Mouse (Mus musculus): ENCODE measurements around the gene Lyrm4. TPM values are rescaled to one million over a fixed set of nuclear protein-coding genes. Genes with fewer than 3 reads are reported as not detected.

Gene Lyrm4
- polyA plus RNA-seq, 1 experiment from 2014 or later = 28.4 TPM

- ATAC-seq (ENCODE audit: low FRiP score, low TSS enrichment) = no peak
- Histone ChIP-seq H3K4me1 (ENCODE audit: control insufficient read depth, insufficient read depth, low read length) (0 out of 2 replicates have a peak, but pooled peaks cover 3% of the 10 kb centered on the region), H3K4me2 (replicated peaks; ENCODE audit: low read depth, low read length) (no peak overlapping the region), H3K36me3 (ENCODE audit: control insufficient read depth, insufficient read depth, low read length) (no peaks in the 10 kb centered on the region), H3K27ac (ENCODE audit: low read depth, low read length) (no peak overlapping the region), H3K9ac (ENCODE audit: low read depth, low read length) (no peak overlapping the region), H3K9me3 (ENCODE audit: control insufficient read depth, low read length) (no peaks in the 10 kb centered on the region), H3K27me3 (ENCODE audit: control insufficient read depth, insufficient read depth, low read length) (no peaks in the 10 kb centered on the region), H3K4me3 (ENCODE audit: low read length) (no peak overlapping the region)
- WGBS = 68% methylated on average over 3 of the region's 3 CpGs
These were observed 32.6 kb downstream of the Lyrm4 start for GRCm38 (mm10) chr13:36084701-36085100.

- no peaks in the 10 kb centered on the region for H3K9me3 ChIP-seq (ENCODE audit: control insufficient read depth, low read length)
- H3K27me3 ChIP-seq (ENCODE audit: control insufficient read depth, insufficient read depth, low read length) = no peaks in the 10 kb centered on the region
- H3K9ac ChIP-seq (ENCODE audit: low read depth, low read length) = no peak overlapping the region
- H3K36me3 ChIP-seq (ENCODE audit: control insufficient read depth, insufficient read depth, low read length) = no peaks in the 10 kb centered on the region
- ATAC-seq (ENCODE audit: low FRiP score, low TSS enrichment) = no peak
- 89% methylated on average over 3 of the region's 3 CpGs for WGBS
- 0 out of 2 replicates have a peak, but pooled peaks cover 2% of the 10 kb centered on the region for H3K4me1 ChIP-seq (ENCODE audit: control insufficient read depth, insufficient read depth, low read length)
- no peak overlapping the region for H3K4me3 ChIP-seq (ENCODE audit: low read length)
- H3K27ac ChIP-seq (ENCODE audit: low read depth, low read length) = no peak overlapping the region
- no peak overlapping the region for H3K4me2 ChIP-seq (replicated peaks; ENCODE audit: low read depth, low read length)
These were observed 35.7 kb downstream of the Lyrm4 start for GRCm38 (mm10) chr13:36081591-36081990.

DNA sequence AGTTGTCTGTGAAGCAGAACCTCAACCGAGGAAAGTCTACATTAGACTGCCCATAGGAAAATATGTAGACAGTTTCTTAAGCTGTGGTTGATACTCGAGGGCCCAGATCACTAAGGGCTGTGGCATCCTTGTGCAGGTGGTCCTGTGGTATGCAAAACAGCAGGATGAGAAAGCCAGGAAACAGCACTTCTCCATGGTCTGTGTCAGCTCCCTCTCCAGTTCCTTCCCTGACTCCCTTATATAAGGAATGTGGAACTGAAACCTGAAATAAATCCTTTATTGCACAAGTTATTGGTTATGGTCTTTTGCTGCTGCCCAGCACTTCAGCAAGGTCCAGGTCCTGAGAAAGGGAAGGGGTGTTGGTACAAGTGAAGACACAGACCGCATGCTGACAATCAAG, 42.8 kb downstream of the Lyrm4 start:
- Histone ChIP-seq H3K4me1 (ENCODE audit: control insufficient read depth, insufficient read depth, low read length) (no peaks in the 10 kb centered on the region), H3K27ac (ENCODE audit: low read depth, low read length) (no peak overlapping the region), H3K27me3 (ENCODE audit: control insufficient read depth, insufficient read depth, low read length) (no peaks in the 10 kb centered on the region), H3K4me3 (ENCODE audit: low read length) (no peak overlapping the region), H3K9ac (ENCODE audit: low read depth, low read length) (no peak overlapping the region), H3K9me3 (ENCODE audit: control insufficient read depth, low read length) (no peaks in the 10 kb centered on the region), H3K36me3 (ENCODE audit: control insufficient read depth, insufficient read depth, low read length) (no peaks in the 10 kb centered on the region), H3K4me2 (replicated peaks; ENCODE audit: low read depth, low read length) (no peak overlapping the region)
- 92% methylated on average over 3 of the region's 3 CpGs for WGBS
- ATAC-seq (ENCODE audit: low FRiP score, low TSS enrichment) = no peak

GRCm38 (mm10) chr13:36066676-36067075, 50.6 kb downstream of the Lyrm4 start:
- Histone ChIP-seq H3K4me1 (ENCODE audit: control insufficient read depth, insufficient read depth, low read length) (no peaks in the 10 kb centered on the region), H3K9ac (ENCODE audit: low read depth, low read length) (no peak overlapping the region), H3K9me3 (ENCODE audit: control insufficient read depth, low read length) (no peaks in the 10 kb centered on the region), H3K4me2 (replicated peaks; ENCODE audit: low read depth, low read length) (no peak overlapping the region), H3K36me3 (ENCODE audit: control insufficient read depth, insufficient read depth, low read length) (no peaks in the 10 kb centered on the region), H3K27ac (ENCODE audit: low read depth, low read length) (no peak overlapping the region), H3K4me3 (ENCODE audit: low read length) (no peak overlapping the region), H3K27me3 (ENCODE audit: control insufficient read depth, insufficient read depth, low read length) (no peaks in the 10 kb centered on the region)
- no peak for ATAC-seq (ENCODE audit: low FRiP score, low TSS enrichment)
- 89% methylated on average over 2 of the region's 2 CpGs for WGBS

DNA sequence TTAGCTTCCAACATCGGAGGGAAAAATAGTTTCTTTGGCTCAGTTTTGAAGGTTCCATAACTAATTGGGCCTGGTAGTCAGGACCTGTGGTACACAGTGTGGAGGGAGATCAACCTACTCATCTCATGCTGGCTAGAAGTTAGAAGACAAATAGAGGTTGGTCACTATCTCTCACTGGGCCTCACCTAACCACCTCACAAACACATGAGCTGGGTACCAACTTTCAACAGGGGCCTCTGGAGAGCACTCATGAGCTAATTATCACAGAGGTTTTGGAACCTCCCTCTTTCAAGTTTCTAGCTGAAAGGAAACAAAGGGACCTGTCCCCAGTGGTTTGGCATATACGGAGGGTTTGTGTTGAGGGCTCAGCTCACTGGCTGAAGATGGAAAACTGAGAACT, 59.8 kb downstream of the Lyrm4 start:
- Histone ChIP-seq H3K9me3 (ENCODE audit: control insufficient read depth, low read length) (no peaks in the 10 kb centered on the region), H3K4me2 (replicated peaks; ENCODE audit: low read depth, low read length) (no peak overlapping the region), H3K27ac (ENCODE audit: low read depth, low read length) (no peak overlapping the region), H3K9ac (ENCODE audit: low read depth, low read length) (no peak overlapping the region), H3K36me3 (ENCODE audit: control insufficient read depth, insufficient read depth, low read length) (no peaks in the 10 kb centered on the region), H3K27me3 (ENCODE audit: control insufficient read depth, insufficient read depth, low read length) (no peaks in the 10 kb centered on the region), H3K4me1 (ENCODE audit: control insufficient read depth, insufficient read depth, low read length) (no peaks in the 10 kb centered on the region), H3K4me3 (ENCODE audit: low read length) (no peak overlapping the region)
- 75% methylated on average over 2 of the region's 2 CpGs for WGBS
- no peak for ATAC-seq (ENCODE audit: low FRiP score, low TSS enrichment)

- WGBS = 82% methylated on average over 4 of the region's 4 CpGs
- Histone ChIP-seq H3K9me3 (ENCODE audit: control insufficient read depth, low read length) (no peaks in the 10 kb centered on the region), H3K27ac (ENCODE audit: low read depth, low read length) (no peak overlapping the region), H3K4me1 (ENCODE audit: control insufficient read depth, insufficient read depth, low read length) (no peaks in the 10 kb centered on the region), H3K36me3 (ENCODE audit: control insufficient read depth, insufficient read depth, low read length) (no peaks in the 10 kb centered on the region), H3K4me2 (replicated peaks; ENCODE audit: low read depth, low read length) (no peak overlapping the region), H3K4me3 (ENCODE audit: low read length) (no peak overlapping the region), H3K27me3 (ENCODE audit: control insufficient read depth, insufficient read depth, low read length) (no peaks in the 10 kb centered on the region), H3K9ac (ENCODE audit: low read depth, low read length) (no peak overlapping the region)
- no peak for ATAC-seq (ENCODE audit: low FRiP score, low TSS enrichment)
These were observed 60.4 kb downstream of the Lyrm4 start for GRCm38 (mm10) chr13:36056925-36057324.

DNA sequence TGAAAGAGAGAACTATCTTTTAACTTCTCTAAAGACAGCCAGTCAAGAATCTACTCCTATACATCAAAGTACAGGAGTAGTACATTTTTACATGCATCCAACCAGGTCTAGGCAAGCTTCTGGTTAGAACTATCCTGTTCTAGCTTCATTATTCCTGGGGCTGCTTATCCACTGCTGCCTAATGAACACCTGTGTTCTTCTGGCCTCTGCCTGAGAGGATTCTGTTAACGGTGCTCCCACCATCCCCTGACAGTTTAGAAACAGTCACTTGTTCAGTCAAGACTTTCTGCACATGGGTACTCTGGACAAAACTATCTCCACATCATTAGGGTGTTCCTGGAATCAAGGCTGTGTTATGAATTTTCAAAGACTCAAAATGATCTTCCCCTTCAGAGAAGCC, 60.8 kb downstream of the Lyrm4 start:
- Histone ChIP-seq H3K4me3 (ENCODE audit: low read length) (no peak overlapping the region), H3K36me3 (ENCODE audit: control insufficient read depth, insufficient read depth, low read length) (no peaks in the 10 kb centered on the region), H3K27ac (ENCODE audit: low read depth, low read length) (no peak overlapping the region), H3K4me2 (replicated peaks; ENCODE audit: low read depth, low read length) (no peak overlapping the region), H3K9me3 (ENCODE audit: control insufficient read depth, low read length) (no peaks in the 10 kb centered on the region), H3K9ac (ENCODE audit: low read depth, low read length) (no peak overlapping the region), H3K27me3 (ENCODE audit: control insufficient read depth, insufficient read depth, low read length) (no peaks in the 10 kb centered on the region), H3K4me1 (ENCODE audit: control insufficient read depth, insufficient read depth, low read length) (no peaks in the 10 kb centered on the region)
- no peak for ATAC-seq (ENCODE audit: low FRiP score, low TSS enrichment)
- WGBS = 76% methylated on average over 1 of the region's 1 CpGs

DNA sequence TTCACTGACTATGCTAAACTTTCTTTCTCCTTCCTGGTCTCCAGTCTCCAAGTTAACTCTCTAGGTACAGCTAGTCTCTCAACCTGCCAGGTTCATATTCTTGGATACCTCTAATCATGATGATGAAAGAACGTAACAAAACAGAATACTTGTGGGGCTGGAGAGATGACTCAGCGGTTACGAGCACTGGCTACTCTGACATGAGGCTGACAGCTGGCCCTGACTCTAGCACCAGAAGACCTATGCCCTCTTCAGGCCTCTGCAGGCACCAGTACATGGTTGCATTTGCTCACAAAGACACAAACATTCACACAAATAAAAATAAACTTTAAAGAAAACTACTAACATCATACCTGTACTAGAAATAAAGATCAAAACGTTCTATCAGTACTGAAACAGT, 81.8 kb downstream of the Lyrm4 start:
- H3K9ac ChIP-seq (ENCODE audit: low read depth, low read length) = no peak overlapping the region
- no peaks in the 10 kb centered on the region for H3K4me1 ChIP-seq (ENCODE audit: control insufficient read depth, insufficient read depth, low read length)
- 74% methylated on average over 4 of the region's 4 CpGs for WGBS
- H3K27me3 ChIP-seq (ENCODE audit: control insufficient read depth, insufficient read depth, low read length) = no peaks in the 10 kb centered on the region
- no peak overlapping the region for H3K4me2 ChIP-seq (replicated peaks; ENCODE audit: low read depth, low read length)
- no peak overlapping the region for H3K4me3 ChIP-seq (ENCODE audit: low read length)
- ATAC-seq (ENCODE audit: low FRiP score, low TSS enrichment) = no peak
- H3K36me3 ChIP-seq (ENCODE audit: control insufficient read depth, insufficient read depth, low read length) = no peaks in the 10 kb centered on the region
- no peak overlapping the region for H3K27ac ChIP-seq (ENCODE audit: low read depth, low read length)
- H3K9me3 ChIP-seq (ENCODE audit: control insufficient read depth, low read length) = no peaks in the 10 kb centered on the region

DNA sequence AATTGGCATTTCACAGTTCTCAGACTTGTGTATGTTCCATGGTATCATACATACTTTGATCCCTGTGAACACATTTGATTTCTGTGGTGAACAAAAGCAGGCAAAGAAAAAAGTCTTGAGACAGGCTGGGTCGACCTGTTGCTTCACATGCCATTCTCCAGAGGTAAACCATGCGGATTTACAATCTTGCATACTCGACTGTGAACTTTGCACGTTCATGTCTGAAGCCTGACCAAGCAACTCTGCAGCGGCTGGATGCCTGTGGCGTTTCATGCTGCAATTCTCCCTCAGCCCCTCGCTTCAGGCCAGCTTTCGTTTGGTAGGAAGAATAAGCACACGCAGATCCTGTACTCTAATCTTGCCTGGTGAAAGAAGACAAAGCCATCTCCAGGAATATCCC, 85.4 kb downstream of the Lyrm4 start:
- Histone ChIP-seq H3K4me1 (ENCODE audit: control insufficient read depth, insufficient read depth, low read length) (no peaks in the 10 kb centered on the region), H3K36me3 (ENCODE audit: control insufficient read depth, insufficient read depth, low read length) (no peaks in the 10 kb centered on the region), H3K4me3 (ENCODE audit: low read length) (no peak overlapping the region), H3K9me3 (ENCODE audit: control insufficient read depth, low read length) (no peaks in the 10 kb centered on the region), H3K4me2 (replicated peaks; ENCODE audit: low read depth, low read length) (no peak overlapping the region), H3K9ac (ENCODE audit: low read depth, low read length) (no peak overlapping the region), H3K27ac (ENCODE audit: low read depth, low read length) (no peak overlapping the region), H3K27me3 (ENCODE audit: control insufficient read depth, insufficient read depth, low read length) (no peaks in the 10 kb centered on the region)
- 85% methylated on average over 9 of the region's 9 CpGs for WGBS
- no peak for ATAC-seq (ENCODE audit: low FRiP score, low TSS enrichment)
